Mouse (Mus musculus): ENCODE measurements at regions not wholly inside any gene's neighbourhood (a gene's known extent, or its start where the extent isn't known, plus 50 kb on each side); places are given as distances from the start of the nearest gene placed in this dataset.

DNA sequence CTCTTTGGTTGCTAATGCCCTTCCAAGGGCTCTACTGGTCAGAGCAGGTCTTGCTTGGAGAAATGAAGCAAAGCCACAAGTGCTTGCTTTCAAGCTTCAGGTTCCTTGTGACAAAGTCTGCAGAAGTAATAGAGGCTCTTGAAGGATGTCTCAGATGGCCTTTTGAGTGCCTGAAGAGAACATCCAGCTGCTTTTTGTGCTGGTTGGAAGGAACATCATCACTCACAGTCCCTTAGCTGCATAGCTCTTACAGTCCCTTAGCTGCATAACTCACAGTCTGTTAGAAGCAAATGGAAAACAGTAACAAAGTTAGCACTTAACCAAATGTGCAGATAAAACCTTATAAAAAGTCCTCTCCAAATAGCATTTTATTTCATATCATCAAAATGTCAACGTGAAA, 241.6 kb downstream of the Cd109 start:
- TF ChIP-seq CTCF (IDR thresholded peaks at IDR 0.05; ENCODE audit: low read depth) (no peak), EP300 (IDR thresholded peaks at IDR 0.05; ENCODE audit: low read depth) (no peak)

Data from heart, postnatal 0 days (tissue).